Mouse (Mus musculus): ENCODE data around the gene Slc22a19. TPM values are rescaled to one million over a fixed set of nuclear protein-coding genes. Genes with fewer than 3 reads are reported as not detected.
"Not testable (repeated sequence)": the region's sequence is repeated elsewhere in the genome, so short reads cannot be mapped to it uniquely, and the experiment has no call there.

The Slc22a19 gene
- not detected in 2 replicates for polyA plus RNA-seq (2012; ENCODE audit: insufficient read depth, insufficient read length, missing spikeins)

DNA sequence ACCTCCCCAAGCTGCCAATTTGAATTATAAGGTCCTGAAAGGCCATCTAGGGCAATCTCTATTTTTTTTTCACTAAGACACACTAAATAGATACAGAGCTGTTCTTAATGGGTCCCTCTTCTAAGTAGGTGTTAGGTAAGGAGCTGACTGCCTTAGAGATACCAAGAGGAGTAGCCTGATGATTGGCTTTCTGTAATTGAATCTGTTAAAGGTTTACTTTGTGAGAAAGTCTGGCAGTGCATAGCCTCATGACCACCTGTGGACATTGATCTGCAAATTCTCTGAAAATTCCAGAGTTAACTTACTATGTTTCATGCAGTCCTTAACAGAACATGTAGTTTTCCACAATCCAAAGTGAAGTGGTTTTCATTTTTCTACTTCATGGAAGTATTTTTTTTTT is at the start of gene Slc22a19:
Slc22a19 (minus strand) TSS at position 163 of the 400 bp plus-strand sequence.
- H3K4me1 ChIP-seq (ENCODE audit: control insufficient read depth, insufficient read depth, low read length), result no peaks in the 10 kb centered on the region
- TF ChIP-seq CTCF (IDR thresholded peaks at IDR 0.05; ENCODE audit: low read depth, low read length) (no peak), POLR2A (IDR thresholded peaks at IDR 0.05; ENCODE audit: borderline replicate concordance, low read depth, low read length) (no peak)
- H3K27ac ChIP-seq (ENCODE audit: insufficient read depth, low read depth, low read length), result no peak within 1 kb of the TSS
- H3K4me3 ChIP-seq (ENCODE audit: insufficient read depth, low read length), result no peak within 1 kb of the TSS

DNA sequence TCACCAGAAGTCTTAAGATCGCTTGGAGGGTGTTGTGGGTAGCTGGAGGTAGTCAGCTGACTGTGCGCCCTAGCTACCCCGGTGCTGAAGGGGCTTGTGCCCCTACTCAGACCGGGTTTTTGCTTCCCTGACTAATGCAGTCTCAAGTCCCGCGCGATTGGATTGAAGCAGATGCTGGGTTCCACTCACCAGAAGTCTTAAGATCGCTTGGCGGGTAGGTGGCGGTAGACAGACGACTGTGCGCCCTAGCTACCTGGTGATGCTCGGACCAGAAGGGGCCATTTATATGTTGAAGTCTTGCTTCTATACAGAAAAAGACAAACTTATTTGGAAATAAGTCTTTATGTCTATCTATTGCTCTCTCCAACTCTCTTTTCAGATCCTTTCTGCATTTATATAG is 42.3 kb upstream of the Slc22a19 start:
- H3K27ac ChIP-seq (ENCODE audit: insufficient read depth, low read depth, low read length); H3K4me3 ChIP-seq (ENCODE audit: insufficient read depth, low read length); H3K4me1 ChIP-seq (ENCODE audit: control insufficient read depth, insufficient read depth, low read length): not testable (repeated sequence)

DNA sequence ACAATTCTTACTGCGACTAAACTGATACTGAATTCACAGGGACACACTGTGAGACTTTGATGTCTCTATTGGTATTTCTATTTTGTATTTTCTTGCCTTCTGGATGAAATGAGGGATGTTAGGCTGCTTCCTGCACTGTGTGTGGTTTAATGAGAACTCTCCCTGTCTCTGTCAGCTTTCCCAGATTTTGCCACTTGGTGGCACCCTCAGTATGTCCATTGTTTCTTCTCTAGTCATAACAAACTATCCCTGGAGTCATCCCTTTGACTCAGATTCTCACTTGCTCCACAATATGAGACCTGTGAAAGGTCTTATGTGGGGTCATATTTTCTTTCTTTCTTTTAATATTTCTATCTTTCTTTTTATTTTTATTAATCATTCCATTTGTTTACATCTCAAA is 18.4 kb upstream of the Slc22a19 start:
- H3K27ac ChIP-seq (ENCODE audit: insufficient read depth, low read depth, low read length), result no peak overlapping the region
- TF ChIP-seq POLR2A (IDR thresholded peaks at IDR 0.05; ENCODE audit: borderline replicate concordance, low read depth, low read length) (no peak), CTCF (IDR thresholded peaks at IDR 0.05; ENCODE audit: low read depth, low read length) (no peak)
- H3K4me1 ChIP-seq (ENCODE audit: control insufficient read depth, insufficient read depth, low read length), result no peaks in the 10 kb centered on the region
- no peak overlapping the region for H3K4me3 ChIP-seq (ENCODE audit: insufficient read depth, low read length)

DNA sequence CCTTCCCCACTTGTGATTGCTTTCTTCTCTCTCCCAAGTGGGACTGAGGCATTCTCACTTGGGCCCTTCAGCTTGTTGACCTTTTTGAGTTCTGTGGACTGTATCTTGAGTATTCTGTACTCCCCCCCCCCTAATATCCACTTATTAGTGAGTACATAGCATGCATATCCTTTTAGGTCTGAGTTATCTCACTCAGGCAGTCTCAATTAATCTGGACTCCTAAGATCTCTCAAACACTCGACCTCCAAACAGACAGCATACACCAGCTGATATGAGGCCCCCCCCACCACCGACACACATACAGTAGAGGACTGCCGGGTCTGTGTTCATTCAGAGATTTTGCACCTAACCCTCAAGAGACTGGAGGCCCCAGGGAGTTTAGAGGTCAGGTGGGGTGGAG is 18.0 kb downstream of the Slc22a19 start:
- not testable (repeated sequence) for H3K4me3 ChIP-seq (ENCODE audit: insufficient read depth, low read length); H3K4me1 ChIP-seq (ENCODE audit: control insufficient read depth, insufficient read depth, low read length)

DNA sequence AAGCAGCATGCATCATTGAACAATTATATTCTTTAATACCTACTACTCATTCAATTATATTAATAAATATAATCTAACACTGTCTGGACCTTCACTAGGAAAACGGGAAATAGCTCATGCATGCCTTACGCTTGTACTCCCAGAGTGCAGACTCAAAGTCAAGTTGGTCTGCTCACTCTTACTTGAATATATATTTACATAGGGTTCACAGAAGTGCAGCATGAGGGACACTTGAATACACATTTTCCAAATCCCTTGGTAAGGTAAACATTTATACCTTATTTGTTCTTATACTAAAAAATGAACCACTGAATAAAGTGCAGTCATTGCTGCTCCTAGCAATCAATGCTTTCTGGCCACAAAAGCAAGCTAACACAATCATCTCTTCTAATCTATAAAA is 19.9 kb downstream of the Slc22a19 start:
- TF ChIP-seq POLR2A (IDR thresholded peaks at IDR 0.05; ENCODE audit: borderline replicate concordance, low read depth, low read length) (no peak), CTCF (IDR thresholded peaks at IDR 0.05; ENCODE audit: low read depth, low read length) (no peak)

More for the DNA sequence above, 18.0 kb downstream of the Slc22a19 start:
- not testable (repeated sequence) for H3K27ac ChIP-seq (ENCODE audit: insufficient read depth, low read depth, low read length)

DNA sequence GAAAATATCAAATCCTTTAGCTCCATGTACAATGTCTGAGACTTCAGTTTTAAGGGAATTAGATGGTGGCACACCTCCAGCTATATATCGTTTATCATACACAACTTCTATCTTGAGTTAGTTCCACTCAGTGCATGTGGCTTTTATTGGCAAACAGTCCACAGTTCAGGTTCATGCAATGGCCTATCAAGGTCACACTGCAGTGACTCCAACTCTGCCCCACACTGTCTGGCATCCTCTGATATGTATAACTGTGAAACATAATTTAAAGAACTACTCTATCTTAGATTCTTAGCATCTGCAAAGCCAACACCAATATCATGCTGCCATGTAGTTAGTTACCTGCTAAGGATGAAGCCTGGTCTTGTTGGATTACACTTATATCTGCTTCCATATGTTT is 23.1 kb downstream of the Slc22a19 start:
- no peak overlapping the region for H3K27ac ChIP-seq (ENCODE audit: insufficient read depth, low read depth, low read length)
- no peak for TF ChIP-seq POLR2A (IDR thresholded peaks at IDR 0.05; ENCODE audit: borderline replicate concordance, low read depth, low read length)
- no peak for TF ChIP-seq CTCF (IDR thresholded peaks at IDR 0.05; ENCODE audit: low read depth, low read length)
- no peak overlapping the region for H3K4me3 ChIP-seq (ENCODE audit: insufficient read depth, low read length)
- H3K4me1 ChIP-seq (ENCODE audit: control insufficient read depth, insufficient read depth, low read length), result no peaks in the 10 kb centered on the region

More for the DNA sequence above, 19.9 kb downstream of the Slc22a19 start:
- Histone ChIP-seq H3K4me1 (ENCODE audit: control insufficient read depth, insufficient read depth, low read length) (no peaks in the 10 kb centered on the region), H3K27ac (ENCODE audit: insufficient read depth, low read depth, low read length) (no peak overlapping the region), H3K4me3 (ENCODE audit: insufficient read depth, low read length) (no peak overlapping the region)

DNA sequence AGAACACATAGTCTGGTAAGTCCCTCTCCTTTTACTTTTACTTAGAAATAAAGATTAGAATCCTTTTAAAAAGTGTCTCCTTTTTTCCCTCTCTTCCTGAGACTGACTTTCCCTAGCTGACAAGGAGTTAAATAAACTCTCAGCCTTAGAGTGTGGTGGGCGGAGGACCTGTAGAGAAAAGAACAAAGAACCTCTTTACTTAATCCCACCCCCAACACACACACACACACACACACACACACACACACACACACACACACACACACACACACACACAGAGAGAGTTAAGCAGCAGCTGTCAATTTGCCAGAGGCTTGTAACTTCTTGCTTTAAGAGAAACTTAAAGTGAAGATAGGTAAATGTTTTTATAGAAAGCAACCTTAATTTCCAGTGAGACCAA is 39.1 kb downstream of the Slc22a19 start:
- Histone ChIP-seq H3K4me3 (ENCODE audit: insufficient read depth, low read length) (no peak overlapping the region), H3K4me1 (ENCODE audit: control insufficient read depth, insufficient read depth, low read length) (no peaks in the 10 kb centered on the region), H3K27ac (ENCODE audit: insufficient read depth, low read depth, low read length) (no peak overlapping the region)
- TF ChIP-seq POLR2A (IDR thresholded peaks at IDR 0.05; ENCODE audit: borderline replicate concordance, low read depth, low read length) (no peak), CTCF (IDR thresholded peaks at IDR 0.05; ENCODE audit: low read depth, low read length) (no peak)

DNA sequence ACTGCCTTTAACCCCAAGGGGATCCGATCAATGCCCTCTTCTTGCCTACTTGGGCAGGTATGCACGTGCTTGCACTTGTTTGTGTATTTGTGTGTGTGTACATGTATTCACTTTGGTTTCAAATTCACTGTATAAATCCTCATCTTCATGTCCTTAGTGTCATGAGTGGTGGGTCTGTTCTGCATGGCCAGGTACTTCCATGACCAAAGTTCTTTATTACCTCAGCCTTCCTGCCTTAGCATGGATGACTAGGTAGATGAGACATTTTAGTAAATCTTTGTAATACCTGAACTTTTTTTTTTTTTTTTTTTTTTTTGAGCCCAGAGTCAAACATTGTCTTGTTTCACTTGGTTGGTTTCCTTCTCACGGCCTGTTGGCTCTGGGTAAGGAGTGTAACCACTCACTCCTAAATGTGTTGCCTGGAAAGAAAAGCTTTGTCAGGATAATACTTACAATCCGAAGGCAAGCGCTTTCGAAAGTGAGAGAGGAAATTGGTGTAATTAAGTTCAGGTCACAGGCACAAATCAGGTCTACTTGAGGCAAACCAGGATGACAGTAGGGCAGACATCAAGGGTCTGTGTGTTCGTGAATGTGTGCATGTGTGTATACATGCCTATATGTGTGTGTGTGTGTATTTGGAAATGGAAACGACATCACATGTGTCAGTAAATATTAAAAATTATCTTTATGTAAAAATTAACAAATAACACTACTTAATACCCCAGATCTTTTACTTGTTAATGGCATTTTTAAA is 62.0 kb downstream of the Slc22a19 start:
- no peak for TF ChIP-seq POLR2A (IDR thresholded peaks at IDR 0.05; ENCODE audit: borderline replicate concordance, low read depth, low read length)
- TF ChIP-seq CTCF (IDR thresholded peaks at IDR 0.05; ENCODE audit: low read depth, low read length), result no peak

DNA sequence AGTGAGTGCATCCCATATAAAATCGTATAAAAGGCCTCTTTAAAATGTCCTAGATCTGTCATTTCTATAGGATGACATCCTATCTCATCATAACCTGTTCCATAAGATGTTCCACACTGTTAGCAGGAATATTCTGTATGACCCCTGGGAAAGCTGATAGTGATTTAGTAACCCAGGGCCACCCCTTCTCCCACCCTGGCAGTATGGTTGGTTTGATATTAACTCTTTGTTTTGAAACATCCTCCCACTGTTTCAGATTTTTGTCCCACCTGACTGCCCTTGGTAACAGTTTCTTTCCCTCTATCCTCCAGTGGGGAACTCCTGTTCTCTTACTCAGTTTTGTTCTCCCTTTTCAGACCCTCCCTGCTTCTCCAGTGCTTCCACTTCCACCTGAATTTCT is 77.3 kb downstream of the Slc22a19 start:
- Histone ChIP-seq H3K4me3 (ENCODE audit: insufficient read depth, low read length) (no peak overlapping the region), H3K27ac (ENCODE audit: insufficient read depth, low read depth, low read length) (no peak overlapping the region), H3K4me1 (ENCODE audit: control insufficient read depth, insufficient read depth, low read length) (no peaks in the 10 kb centered on the region)
- TF ChIP-seq CTCF (IDR thresholded peaks at IDR 0.05; ENCODE audit: low read depth, low read length), result no peak
- no peak for TF ChIP-seq POLR2A (IDR thresholded peaks at IDR 0.05; ENCODE audit: borderline replicate concordance, low read depth, low read length)

More for the DNA sequence above, 62.0 kb downstream of the Slc22a19 start:
- Histone ChIP-seq H3K4me1 (ENCODE audit: control insufficient read depth, insufficient read depth, low read length) (no peaks in the 10 kb centered on the region), H3K27ac (ENCODE audit: insufficient read depth, low read depth, low read length) (no peak overlapping the region), H3K4me3 (ENCODE audit: insufficient read depth, low read length) (no peak overlapping the region)

DNA sequence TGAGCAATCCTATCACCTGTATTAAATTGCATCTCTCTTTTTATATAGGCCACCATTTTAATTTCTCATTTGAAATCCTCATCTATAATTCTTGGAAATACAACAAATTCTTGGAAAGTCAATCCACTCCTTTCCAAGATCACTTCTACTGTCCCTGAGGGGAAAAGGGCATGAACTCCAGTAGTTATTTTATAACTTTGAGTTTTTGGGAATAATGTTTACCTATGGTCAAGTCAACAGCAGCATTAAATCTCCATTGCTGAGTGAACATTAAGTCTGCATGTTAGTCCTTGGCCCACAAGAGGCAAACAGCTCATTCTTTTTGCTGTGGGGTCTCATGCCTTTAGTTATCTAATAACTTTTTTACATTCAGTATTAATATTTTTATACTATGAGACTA is 78.1 kb downstream of the Slc22a19 start:
- no peak overlapping the region for H3K27ac ChIP-seq (ENCODE audit: insufficient read depth, low read depth, low read length)
- H3K4me3 ChIP-seq (ENCODE audit: insufficient read depth, low read length), result no peak overlapping the region
- H3K4me1 ChIP-seq (ENCODE audit: control insufficient read depth, insufficient read depth, low read length), result no peaks in the 10 kb centered on the region
- TF ChIP-seq CTCF (IDR thresholded peaks at IDR 0.05; ENCODE audit: low read depth, low read length) (no peak), POLR2A (IDR thresholded peaks at IDR 0.05; ENCODE audit: borderline replicate concordance, low read depth, low read length) (no peak)

Other genes with a start within 250 kb of the Slc22a19 start
- gene Rtn3, start 228.0 kb downstream of the Slc22a19 start, polyA plus RNA-seq (2012; ENCODE audit: insufficient read depth, insufficient read length, missing spikeins), result 264 and 281 TPM in 2 replicates
- 53.1 and 62.2 TPM in 2 replicates for gene Atl3, start 217.3 kb downstream of the Slc22a19 start, polyA plus RNA-seq (2012; ENCODE audit: insufficient read depth, insufficient read length, missing spikeins)
- gene Pla2g16, start 153.9 kb downstream of the Slc22a19 start, polyA plus RNA-seq (2012; ENCODE audit: insufficient read depth, insufficient read length, missing spikeins), result 5.4 and 5.7 TPM in 2 replicates
- not detected in 2 replicates for gene Lgals12, start 104.1 kb downstream of the Slc22a19 start, polyA plus RNA-seq (2012; ENCODE audit: insufficient read depth, insufficient read length, missing spikeins)
- not detected in 2 replicates for gene Hrasls5, start 98.8 kb downstream of the Slc22a19 start, polyA plus RNA-seq (2012; ENCODE audit: insufficient read depth, insufficient read length, missing spikeins)
- gene Slc22a26, start 91.4 kb upstream of the Slc22a19 start, polyA plus RNA-seq (2012; ENCODE audit: insufficient read depth, insufficient read length, missing spikeins), result not detected in 2 replicates